Mouse (Mus musculus) liver, embryonic 12.5 days (tissue): Measurements from ENCODE around the gene Vwa3a. TPM values are rescaled to one million over a fixed set of nuclear protein-coding genes. Genes with fewer than 3 reads are reported as not detected.

ENCODE experiments used
- ATAC-seq: fragments of 200-750 bp; cut with Nextera tagmentation; 2 replicates; pipeline ENCODE4 v1.8.0; 2017; ENCODE audit warnings: moderate number of reproducible peaks, mild to moderate bottlenecking, moderate library complexity
- H3K27ac ChIP-seq: fragments of 300-500 bp; sonication (generic); 2 replicates; pipeline ENCODE4 v1.5.1; 2016; ENCODE audit warnings: mild to moderate bottlenecking
- H3K27me3 ChIP-seq: fragments of 300-500 bp; sonication (generic); replicated peaks from 2 replicates; pipeline ENCODE4 v1.6.1; 2016; ENCODE audit warnings: mild to moderate bottlenecking, moderate library complexity
- H3K36me3 ChIP-seq: fragments of 300-500 bp; sonication (generic); 2 replicates; pipeline ENCODE4 v1.6.1; 2016; ENCODE audit warnings: mild to moderate bottlenecking, moderate library complexity
- H3K4me1 ChIP-seq: fragments of 300-500 bp; sonication (generic); 2 replicates; pipeline ENCODE4 v1.6.1; 2016
- H3K4me2 ChIP-seq: fragments of 300-500 bp; sonication (generic); 2 replicates; pipeline ENCODE4 v1.6.1; 2016; ENCODE audit warnings: mild to moderate bottlenecking, moderate library complexity
- H3K4me3 ChIP-seq: fragments of 300-500 bp; sonication (generic); 2 replicates; pipeline ENCODE4 v1.5.1; 2016; ENCODE audit warnings: mild to moderate bottlenecking, moderate library complexity
- H3K9ac ChIP-seq: fragments of 300-500 bp; sonication (generic); 2 replicates; pipeline ENCODE4 v1.6.1; 2016; ENCODE audit warnings: mild to moderate bottlenecking, moderate library complexity
- H3K9me3 ChIP-seq: fragments of 300-500 bp; sonication (generic); replicated peaks from 2 replicates; pipeline ENCODE4 v1.6.1; 2016; ENCODE audit warnings: mild to moderate bottlenecking, moderate library complexity
- WGBS: fragments of 180-500 bp; shearing (Covaris S2); methylation state at CpG from one replicate; pipeline ENCODE4 v1.1.7; 2016; ENCODE audit not compliant: insufficient replicate concordance; 5-methylcytosine and 5-hydroxymethylcytosine counted together
- polyA plus RNA-seq: library from polyadenylated mRNA; unstranded; fragments of >200 nt; fragmentation: Nextera tagmentation; extraction: Ambion mirVana; gene quantifications from 2 replicates; pipeline ENCODE4 v1.2.1, GENCODE M21; 2016

The Vwa3a gene
- polyA plus RNA-seq, 1 experiment from 2014 or later = not detected

GRCm38 (mm10) chr7:120842345-120843036, 103.4 kb downstream of the Vwa3a start, which contains the start of gene Eef2k:
Gene Eef2k, plus strand, starts transcription at chr7:120842831.
- ATAC-seq = peak; percentile 93
- peak within 1 kb of the TSS; percentile 94 for H3K4me3 ChIP-seq
- peak within 1 kb of the TSS; percentile 97 for H3K27ac ChIP-seq
- peak within 1 kb of the TSS; percentile 89 for H3K4me2 ChIP-seq
- H3K4me1 ChIP-seq = peaks cover 57% of the 10 kb centered on the region
- H3K9ac ChIP-seq = peak within 1 kb of the TSS; percentile 93
- 3% methylated on average over 33 of the region's 35 CpGs for WGBS
- peaks cover 29% of the 10 kb centered on the region for H3K36me3 ChIP-seq
- H3K9me3 ChIP-seq = no peaks in the 10 kb centered on the region
- H3K27me3 ChIP-seq = no peaks in the 10 kb centered on the region

DNA sequence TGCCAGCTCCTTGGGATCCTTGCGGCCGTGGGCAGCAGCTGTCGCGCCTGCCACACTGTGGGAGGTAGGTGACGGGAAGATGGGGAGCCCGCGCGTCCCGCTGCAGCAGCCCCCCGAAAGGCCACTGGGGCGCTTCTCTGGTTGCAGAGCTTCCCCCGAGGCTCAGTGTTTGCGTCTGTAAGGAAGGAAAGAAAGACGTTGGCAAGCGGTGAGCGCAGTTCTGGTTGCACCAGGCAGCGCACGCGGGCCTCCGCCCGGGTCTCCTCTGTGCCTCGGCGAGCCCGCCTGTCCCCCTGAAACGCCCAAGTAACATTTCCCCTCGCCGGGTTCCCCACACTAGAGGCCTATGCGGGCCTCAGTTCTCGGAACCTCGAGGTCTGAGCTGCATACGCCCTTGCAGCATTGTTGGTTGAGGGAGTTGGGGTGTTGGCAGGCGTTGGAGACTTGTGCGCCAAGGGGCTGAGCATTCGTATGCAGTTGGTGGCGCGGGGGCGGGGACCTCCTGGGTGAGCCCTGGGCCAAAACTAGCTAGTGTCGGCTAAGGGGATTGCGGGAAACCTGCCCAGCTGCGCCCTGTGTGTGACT, 104.0 kb downstream of the Vwa3a start:
- peak; percentile 78 for ATAC-seq

DNA sequence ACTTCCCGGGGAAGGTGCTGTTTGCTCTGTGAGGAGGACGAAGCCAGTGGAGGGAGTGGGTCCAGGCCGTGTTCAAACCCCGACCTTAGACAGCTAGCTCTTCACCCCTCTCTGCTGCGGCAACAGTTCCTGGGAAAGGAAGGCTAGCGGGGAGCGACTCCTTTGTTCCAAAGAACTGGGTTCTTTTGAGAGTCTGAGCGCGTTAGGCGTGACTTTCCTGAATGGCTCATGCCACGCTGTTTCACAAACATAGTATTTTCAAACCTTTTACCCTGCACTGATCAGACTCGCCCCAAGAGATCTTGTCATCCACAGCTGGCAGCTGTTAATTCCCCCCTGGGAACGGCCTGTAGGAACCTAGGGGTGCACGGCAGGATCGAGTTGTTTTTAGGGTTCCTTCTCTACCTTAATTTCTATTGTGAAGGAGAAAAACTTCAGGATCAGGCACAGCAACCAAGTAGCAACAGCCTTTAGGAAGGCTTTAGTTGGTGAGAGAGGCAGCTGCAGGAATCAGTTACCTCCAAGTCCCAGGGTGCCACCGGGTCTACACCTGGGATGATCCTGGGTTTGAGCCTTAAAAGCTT, 104.8 kb downstream of the Vwa3a start:
- Histone ChIP-seq H3K4me1 (peaks cover 63% of the 10 kb centered on the region), H3K27me3 (no peaks in the 10 kb centered on the region), H3K9ac (peak overlapping the region; percentile 93), H3K4me3 (peak overlapping the region; percentile 94), H3K9me3 (no peaks in the 10 kb centered on the region), H3K27ac (peak overlapping the region; percentile 97), H3K4me2 (peak overlapping the region; percentile 89), H3K36me3 (peaks cover 44% of the 10 kb centered on the region)
- no peak for ATAC-seq
- 5% methylated on average over 16 of the region's 16 CpGs for WGBS

More for the DNA sequence above, 104.0 kb downstream of the Vwa3a start:
- no peaks in the 10 kb centered on the region for H3K27me3 ChIP-seq
- no peaks in the 10 kb centered on the region for H3K9me3 ChIP-seq
- H3K36me3 ChIP-seq = peaks cover 36% of the 10 kb centered on the region
- under 1% methylated on average over 40 of the region's 40 CpGs for WGBS
- H3K4me3 ChIP-seq = peak overlapping the region; percentile 94
- H3K9ac ChIP-seq = peak overlapping the region; percentile 93
- H3K4me1 ChIP-seq = peaks cover 57% of the 10 kb centered on the region
- peak overlapping the region; percentile 97 for H3K27ac ChIP-seq
- peak overlapping the region; percentile 89 for H3K4me2 ChIP-seq

- ATAC-seq = no peak
- Histone ChIP-seq H3K27ac (peak overlapping the region; percentile 97), H3K4me1 (peaks cover 70% of the 10 kb centered on the region), H3K36me3 (peaks cover 46% of the 10 kb centered on the region), H3K4me3 (peak overlapping the region; percentile 94), H3K4me2 (peak overlapping the region; percentile 89), H3K9ac (peak overlapping the region; percentile 93), H3K9me3 (no peaks in the 10 kb centered on the region), H3K27me3 (no peaks in the 10 kb centered on the region)
- 54% methylated on average over 9 of the region's 9 CpGs for WGBS
Observed at GRCm38 (mm10) chr7:120844689-120845088, 105.6 kb downstream of the Vwa3a start.

GRCm38 (mm10) chr7:120848831-120849512, 109.9 kb downstream of the Vwa3a start:
- WGBS = 61% methylated on average over 3 of the region's 3 CpGs
- Histone ChIP-seq H3K4me3 (no peak overlapping the region), H3K27ac (peak overlapping the region; percentile 66), H3K4me1 (peaks cover 93% of the 10 kb centered on the region), H3K9me3 (no peaks in the 10 kb centered on the region), H3K9ac (peak overlapping the region; percentile 33; the same call in 1 of the 2 replicates), H3K4me2 (peak overlapping the region; percentile 1), H3K36me3 (peaks cover 58% of the 10 kb centered on the region), H3K27me3 (no peaks in the 10 kb centered on the region)
- no peak for ATAC-seq

DNA sequence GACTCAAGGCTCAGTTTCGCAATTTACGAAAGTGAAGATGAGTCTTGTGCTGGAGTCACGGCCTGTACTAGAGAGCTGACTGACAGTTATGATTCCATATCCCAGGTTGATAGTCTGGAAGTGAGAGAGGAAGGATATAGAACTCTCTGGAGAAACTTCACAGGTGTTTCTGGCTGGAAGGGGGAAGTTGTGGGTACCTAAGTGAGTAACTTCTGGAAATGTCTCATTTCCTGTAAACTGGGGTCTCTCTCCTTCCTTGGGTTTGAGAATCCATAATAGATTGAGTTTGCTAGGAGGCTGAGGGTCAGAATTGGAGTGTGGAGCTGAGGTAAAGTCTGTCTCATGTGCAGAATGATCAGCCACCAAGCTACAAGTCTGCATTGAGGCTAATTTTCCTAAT, 111.0 kb downstream of the Vwa3a start:
- H3K9ac ChIP-seq = peak overlapping the region; percentile 57
- H3K27ac ChIP-seq = peak overlapping the region; percentile 77
- H3K27me3 ChIP-seq = no peaks in the 10 kb centered on the region

More for the DNA sequence above, 111.0 kb downstream of the Vwa3a start:
- Histone ChIP-seq H3K9me3 (no peaks in the 10 kb centered on the region), H3K4me1 (peaks cover 91% of the 10 kb centered on the region), H3K36me3 (peaks cover 51% of the 10 kb centered on the region), H3K4me3 (peak overlapping the region; percentile 24; the same call in 1 of the 2 replicates), H3K4me2 (peak overlapping the region; percentile 62)
- ATAC-seq = no peak
- WGBS = 75% methylated on average over 3 of the region's 3 CpGs

Other genes starting within 250 kb of the Vwa3a start
- 150 and 160 TPM in 2 replicates for gene Uqcrc2, start 104.1 kb upstream of the Vwa3a start, polyA plus RNA-seq
- 0.13 and 0.17 TPM in 2 replicates for gene Pdzd9, start 69.0 kb upstream of the Vwa3a start, polyA plus RNA-seq
- gene Mosmo, start 61.7 kb upstream of the Vwa3a start, polyA plus RNA-seq = 9.4 and 10.7 TPM in 2 replicates
- not detected in 2 replicates for gene Gm5737, start 73.0 kb downstream of the Vwa3a start, polyA plus RNA-seq
- gene Eef2k, start 103.5 kb downstream of the Vwa3a start, polyA plus RNA-seq = 44.3 and 45.0 TPM in 2 replicates
- 27.4 and 27.9 TPM in 2 replicates for gene Polr3e, start 178.4 kb downstream of the Vwa3a start, polyA plus RNA-seq
- 39.3 and 40.8 TPM in 2 replicates for gene Cdr2, start 243.0 kb downstream of the Vwa3a start, polyA plus RNA-seq
- gene Mfsd13b, start 243.2 kb downstream of the Vwa3a start, polyA plus RNA-seq = 0.18 TPM in 1 of 2 replicates, not detected in the other